In the genomic region with DNA sequence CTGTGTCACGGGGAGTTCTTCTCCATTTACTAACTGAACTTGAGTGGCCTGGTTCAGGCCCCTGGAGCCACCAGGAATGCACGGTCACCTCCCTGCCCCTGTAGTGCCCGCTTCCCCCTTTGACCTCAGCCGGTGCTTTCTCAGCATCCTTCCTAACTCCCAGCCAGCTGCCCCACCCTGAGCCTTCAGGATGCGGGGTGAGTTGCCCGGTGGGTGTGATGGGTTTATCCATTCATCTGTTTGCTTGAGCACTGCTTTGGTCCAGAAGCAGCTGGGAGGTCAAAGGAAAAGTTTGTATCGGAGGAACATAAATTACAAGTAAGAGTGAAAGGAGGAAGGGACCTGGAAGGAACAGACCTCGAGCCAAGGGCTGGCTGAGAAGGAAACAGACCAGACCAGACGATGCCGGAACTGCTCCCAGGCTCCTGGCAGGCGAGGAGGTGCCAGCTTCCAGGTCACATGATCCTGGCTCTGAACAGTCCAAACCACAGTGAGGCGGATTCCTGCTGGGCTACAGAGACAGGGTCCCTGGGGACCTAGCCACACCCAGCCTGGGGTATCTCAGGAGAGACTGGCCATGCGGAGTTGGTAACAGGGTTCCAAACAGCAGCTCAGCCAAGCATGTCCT, we compare ENCODE assay signal across 10 mouse cellular contexts. TPM values are rescaled to one million over a fixed set of nuclear protein-coding genes. Genes with fewer than 3 reads are reported as not detected.
DNase-seq lines count a peak whose midpoint lies in the region; ATAC-seq lines count a peak whose summit lies in the region.
"Had no signal": no experiment of that assay in that cellular context is flagged by ENCODE, and none has a peak within 500 bp of the region (broad histone marks: within the 10 kb centered on the region; RNA-seq: fewer than 3 reads in every experiment).

No protein-coding gene starts in this region.

- H3K36me3 ChIP-seq in heart, embryonic 11.5 days (ENCODE audit: control insufficient read depth, insufficient read depth, low read length), result no peaks in the 10 kb centered on the region
- H3K36me3 ChIP-seq in kidney, embryonic 15.5 days, result no peaks in the 10 kb centered on the region
- H3K36me3 ChIP-seq in limb, embryonic 15.5 days, result no peaks in the 10 kb centered on the region
- H3K36me3 ChIP-seq: neural tube, embryonic 13.5 days had no signal

- WGBS in heart, embryonic 11.5 days (ENCODE audit: insufficient replicate concordance), result 50% methylated on average over 13 of the region's 13 CpGs
- 20% methylated on average over 13 of the region's 13 CpGs for WGBS in kidney, embryonic 15.5 days
- 27% methylated on average over 13 of the region's 13 CpGs for WGBS in limb, embryonic 15.5 days

- ATAC-seq in heart, embryonic 11.5 days (replicated peaks; ENCODE audit: insufficient number of reproducible peaks, low FRiP score, low TSS enrichment), result no peak; the same call in 1 of the 2 replicates
- peak; percentile 61 for ATAC-seq in kidney, embryonic 15.5 days (replicated peaks; ENCODE audit: low FRiP score)
- peak; percentile 64 for ATAC-seq in limb, embryonic 15.5 days (ENCODE audit: insufficient number of reproducible peaks, low FRiP score, low TSS enrichment, low read depth)

- H3K9ac ChIP-seq in heart, embryonic 11.5 days (ENCODE audit: low read depth, low read length), result no peak overlapping the region
- no peak overlapping the region for H3K9ac ChIP-seq in kidney, embryonic 15.5 days
- H3K9ac ChIP-seq in limb, embryonic 15.5 days, result no peak overlapping the region
- H3K9ac ChIP-seq: neural tube, embryonic 13.5 days had no signal

- peaks cover 30% of the 10 kb centered on the region for H3K4me1 ChIP-seq in heart, embryonic 11.5 days (ENCODE audit: control insufficient read depth, insufficient read depth, low read length)
- H3K4me1 ChIP-seq in kidney, embryonic 15.5 days, result peaks cover 70% of the 10 kb centered on the region
- peaks cover 76% of the 10 kb centered on the region for H3K4me1 ChIP-seq in limb, embryonic 15.5 days

- H3K4me3 ChIP-seq in heart, embryonic 11.5 days (ENCODE audit: low read depth, low read length), result no peak overlapping the region
- H3K4me3 ChIP-seq in kidney, embryonic 15.5 days (replicated peaks), result no peak overlapping the region
- no peak overlapping the region for H3K4me3 ChIP-seq in limb, embryonic 15.5 days
- H3K4me3 ChIP-seq: neural tube, embryonic 13.5 days had no signal

- H3K4me2 ChIP-seq in heart, embryonic 11.5 days, result no peak overlapping the region
- H3K4me2 ChIP-seq in kidney, embryonic 15.5 days, result 0 out of 2 replicates have a peak overlapping the region, but pooled peaks have one; percentile 11
- H3K4me2 ChIP-seq in limb, embryonic 15.5 days, result peak overlapping the region; percentile 12; the same call in 1 of the 2 replicates
- H3K4me2 ChIP-seq: neural tube, embryonic 13.5 days had no signal

- H3K9me3 ChIP-seq in heart, embryonic 11.5 days (replicated peaks; ENCODE audit: control insufficient read depth, low read length), result no peaks in the 10 kb centered on the region
- H3K9me3 ChIP-seq in kidney, embryonic 15.5 days (replicated peaks), result no peaks in the 10 kb centered on the region
- H3K9me3 ChIP-seq in limb, embryonic 15.5 days, result no peaks in the 10 kb centered on the region
- H3K9me3 ChIP-seq: neural tube, embryonic 13.5 days had no signal

- no peak overlapping the region for H3K27ac ChIP-seq in heart, embryonic 11.5 days (ENCODE audit: low read depth, low read length)
- H3K27ac ChIP-seq in kidney, embryonic 15.5 days, result peak overlapping the region; percentile 49
- peak overlapping the region; percentile 67 for H3K27ac ChIP-seq in limb, embryonic 15.5 days
- H3K27ac ChIP-seq: neural tube, embryonic 13.5 days had no signal

- intact Hi-C loops in gastrocnemius, postnatal 14 days (cut with DNase I; ENCODE audit: low total_unique reads), result no loop called here

- peak; percentile 98 for DNase-seq in heart, adult 11 months
- DNase-seq in cerebellum, adult 18-20 months, result peak; percentile 71 to 74
- peak; percentile 64 for DNase-seq in gastrocnemius, postnatal 14 days
- DNase-seq in retina, embryonic 14.5 days (ENCODE audit: low spot score), result no peak
- DNase-seq in natural killer cell, adult 2 months (ENCODE audit: low spot score in 2 of 2), result no peak

- H3K27me3 ChIP-seq in heart, embryonic 11.5 days (ENCODE audit: control insufficient read depth, insufficient read depth, low read length), result peaks cover 15% of the 10 kb centered on the region
- H3K27me3 ChIP-seq in kidney, embryonic 15.5 days, result no peaks in the 10 kb centered on the region
- no peaks in the 10 kb centered on the region for H3K27me3 ChIP-seq in limb, embryonic 15.5 days
- H3K27me3 ChIP-seq: neural tube, embryonic 13.5 days had no signal

RNA-seq across cellular contexts. Expression of gene Cmklr1, which starts 16.1 kb away (rescaled TPM):
- polyA plus RNA-seq in heart, embryonic 11.5 days (2014; fragmentation: Nextera tagmentation; extraction: Ambion mirVana), result 1.7 and 1.8 TPM in 2 replicates
- total RNA-seq in gastrocnemius, postnatal 14 days (2021), result 10 to 100 TPM; 14.6 to 14.8 TPM
- polyA plus RNA-seq in kidney, embryonic 15.5 days (2015; fragmentation: Nextera tagmentation; extraction: Ambion mirVana), result 5.0 and 6.0 TPM in 2 replicates
- polyA plus RNA-seq in limb, embryonic 15.5 days (2015; fragmentation: Nextera tagmentation; extraction: Ambion mirVana), result 10.4 and 12.0 TPM in 2 replicates
- total RNA-seq: CH12.LX had no signal

Comparison
In these comparisons a context has a peak if more than half of its experiments do, and no peak if none do; other contexts are left out.
1. DNase-seq: peak in heart, adult 11 months (single experiment), cerebellum, adult 18-20 months (2 of 2) and gastrocnemius, postnatal 14 days (single experiment); none in retina, embryonic 14.5 days (single experiment) and natural killer cell, adult 2 months (0 of 2).